Mouse (Mus musculus) stomach, embryonic 14.5 days (tissue): ENCODE measurements around the gene Ksr2. TPM values are rescaled to one million over a fixed set of nuclear protein-coding genes. Genes with fewer than 3 reads are reported as not detected.
"Not testable (repeated sequence)": the region's sequence is repeated elsewhere in the genome, so short reads cannot be mapped to it uniquely, and the experiment has no call there.

Source experiments
- ATAC-seq: fragments of 200-750 bp; cut with Nextera tagmentation; 2 replicates; pipeline ENCODE4 v1.8.0; 2017; ENCODE audit warnings: low read depth, moderate TSS enrichment; ENCODE audit not compliant: insufficient number of reproducible peaks, insufficient read depth, low FRiP score
- H3K27ac ChIP-seq: fragments of 300-500 bp; sonication (generic); 2 replicates; pipeline ENCODE4 v1.5.1; 2014; ENCODE audit warnings: mild to moderate bottlenecking, low read length, moderate library complexity, mixed read lengths
- H3K27me3 ChIP-seq: fragments of 300-500 bp; sonication (generic); 2 replicates; pipeline ENCODE4 v1.6.1; 2014; ENCODE audit warnings: low read length, control low read depth, mixed read lengths; ENCODE audit not compliant: control insufficient read depth, insufficient read depth
- H3K36me3 ChIP-seq: fragments of 300-500 bp; sonication (generic); 2 replicates; pipeline ENCODE4 v1.6.1; 2014; ENCODE audit warnings: mild to moderate bottlenecking, control low read depth, low read length, moderate library complexity, mixed read lengths; ENCODE audit not compliant: control insufficient read depth, insufficient read depth
- H3K4me1 ChIP-seq: fragments of 300-500 bp; sonication (generic); 2 replicates; pipeline ENCODE4 v1.6.1; 2014; ENCODE audit warnings: low read length, control low read depth, mixed read lengths; ENCODE audit not compliant: control insufficient read depth, insufficient read depth
- H3K4me2 ChIP-seq: fragments of 300-500 bp; sonication (generic); replicated peaks from 2 replicates; pipeline ENCODE4 v1.6.1; 2014; ENCODE audit warnings: low read depth, low read length, control low read depth
- H3K4me3 ChIP-seq: fragments of 300-500 bp; sonication (generic); 2 replicates; pipeline ENCODE4 v1.5.1; 2014; ENCODE audit warnings: low read depth, low read length, control low read depth
- H3K9ac ChIP-seq: fragments of 300-500 bp; sonication (generic); replicated peaks from 2 replicates; pipeline ENCODE4 v1.6.1; 2014; ENCODE audit warnings: low read depth, mild to moderate bottlenecking, control low read depth, low read length, moderate library complexity, mixed read lengths
- H3K9me3 ChIP-seq: fragments of 300-500 bp; sonication (generic); 2 replicates; pipeline ENCODE4 v1.6.1; 2016; ENCODE audit warnings: low read depth, low read length, control low read depth; ENCODE audit not compliant: control insufficient read depth
- WGBS: fragments of 180-500 bp; shearing (Covaris S2); extraction: QIAGEN DNeasy Blood & Tissue Kit; methylation state at CpG from one replicate; pipeline ENCODE4 v1.1.7; 2014; 5-methylcytosine and 5-hydroxymethylcytosine counted together
- polyA plus RNA-seq: library from polyadenylated mRNA; unstranded; fragments of >200 nt; fragmentation: Nextera tagmentation; extraction: Ambion mirVana; gene quantifications from 2 replicates; pipeline ENCODE4 v1.2.1, GENCODE M21; 2014

Ksr2 gene
- polyA plus RNA-seq, 1 experiment from 2014 or later = 0.69 TPM

DNA sequence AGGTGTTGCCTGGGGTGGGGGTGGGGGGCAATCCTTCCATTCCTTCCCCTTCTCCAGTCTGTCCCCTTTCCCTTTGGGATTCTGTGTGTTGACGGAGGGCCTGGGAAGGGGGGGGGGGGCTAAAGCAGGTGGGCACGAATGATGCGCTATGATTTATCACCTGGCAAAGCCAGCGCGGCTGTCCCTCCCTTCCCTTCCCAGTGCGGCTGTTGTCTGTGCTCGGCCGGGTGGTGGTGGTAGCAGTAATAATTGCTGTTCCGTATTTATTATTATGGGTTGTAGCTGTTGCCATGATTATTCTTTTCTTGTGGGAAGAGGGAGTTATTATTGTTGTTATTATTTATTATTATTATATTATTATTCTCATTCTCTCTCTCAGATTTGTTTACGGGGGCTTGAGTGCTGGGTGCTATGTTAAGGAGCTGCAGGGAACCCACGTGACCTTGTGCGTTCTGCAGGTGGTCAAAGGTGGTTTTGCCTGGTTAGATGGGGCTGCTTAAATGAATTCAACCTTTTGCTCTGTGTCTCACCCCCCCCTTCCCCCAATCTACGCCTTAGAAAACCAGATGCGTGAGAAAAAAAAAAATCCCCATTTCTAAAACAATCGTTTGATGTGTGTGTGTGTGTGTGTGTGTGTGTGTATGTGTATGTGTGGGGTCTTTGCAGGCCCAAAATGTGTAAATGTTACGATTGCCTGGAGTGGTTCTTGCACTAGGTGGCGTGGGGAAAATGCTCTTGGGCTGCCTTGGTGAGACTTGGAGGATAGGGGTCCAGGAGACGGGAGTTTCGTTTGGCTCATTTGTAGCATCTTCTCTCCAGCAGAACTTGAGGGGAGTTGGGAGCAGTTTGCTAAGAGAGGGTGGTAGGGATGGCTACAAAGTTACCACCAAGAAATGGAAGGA, 1.5 kb downstream of the Ksr2 start:
- no peaks in the 10 kb centered on the region for H3K36me3 ChIP-seq
- no peak for ATAC-seq
- H3K27ac ChIP-seq = no peak overlapping the region
- no peak overlapping the region for H3K9ac ChIP-seq
- H3K4me1 ChIP-seq = 0 out of 2 replicates have a peak, but pooled peaks cover 2% of the 10 kb centered on the region
- H3K4me3 ChIP-seq = no peak overlapping the region
- peak overlapping the region; percentile 10; the same call in 1 of the 2 replicates for H3K4me2 ChIP-seq
- H3K9me3 ChIP-seq = no peaks in the 10 kb centered on the region
- peaks cover 19% of the 10 kb centered on the region for H3K27me3 ChIP-seq
- 31% methylated on average over 19 of the region's 19 CpGs for WGBS

GRCm38 (mm10) chr5:117417442-117417841, 3.6 kb downstream of the Ksr2 start:
- no peak for ATAC-seq
- 79% methylated on average over 2 of the region's 2 CpGs for WGBS

GRCm38 (mm10) chr5:117433501-117433900, 19.7 kb downstream of the Ksr2 start:
- WGBS = 89% methylated on average over 7 of the region's 7 CpGs
- not testable (repeated sequence) for H3K4me2 ChIP-seq, ATAC-seq, H3K27ac ChIP-seq, H3K36me3 ChIP-seq, H3K9me3 ChIP-seq, H3K4me1 ChIP-seq, H3K4me3 ChIP-seq, H3K27me3 ChIP-seq, H3K9ac ChIP-seq

More at GRCm38 (mm10) chr5:117417442-117417841, 3.6 kb downstream of the Ksr2 start:
- Histone ChIP-seq H3K27ac (no peak overlapping the region), H3K4me3 (no peak overlapping the region), H3K27me3 (peaks cover 17% of the 10 kb centered on the region), H3K9me3 (no peaks in the 10 kb centered on the region), H3K4me1 (0 out of 2 replicates have a peak, but pooled peaks cover 2% of the 10 kb centered on the region), H3K4me2 (no peak overlapping the region), H3K36me3 (no peaks in the 10 kb centered on the region), H3K9ac (no peak overlapping the region)

- H3K27me3 ChIP-seq = no peaks in the 10 kb centered on the region
- 90% methylated on average over 11 of the region's 11 CpGs for WGBS
These were observed 26.5 kb downstream of the Ksr2 start for GRCm38 (mm10) chr5:117440261-117440660.

DNA sequence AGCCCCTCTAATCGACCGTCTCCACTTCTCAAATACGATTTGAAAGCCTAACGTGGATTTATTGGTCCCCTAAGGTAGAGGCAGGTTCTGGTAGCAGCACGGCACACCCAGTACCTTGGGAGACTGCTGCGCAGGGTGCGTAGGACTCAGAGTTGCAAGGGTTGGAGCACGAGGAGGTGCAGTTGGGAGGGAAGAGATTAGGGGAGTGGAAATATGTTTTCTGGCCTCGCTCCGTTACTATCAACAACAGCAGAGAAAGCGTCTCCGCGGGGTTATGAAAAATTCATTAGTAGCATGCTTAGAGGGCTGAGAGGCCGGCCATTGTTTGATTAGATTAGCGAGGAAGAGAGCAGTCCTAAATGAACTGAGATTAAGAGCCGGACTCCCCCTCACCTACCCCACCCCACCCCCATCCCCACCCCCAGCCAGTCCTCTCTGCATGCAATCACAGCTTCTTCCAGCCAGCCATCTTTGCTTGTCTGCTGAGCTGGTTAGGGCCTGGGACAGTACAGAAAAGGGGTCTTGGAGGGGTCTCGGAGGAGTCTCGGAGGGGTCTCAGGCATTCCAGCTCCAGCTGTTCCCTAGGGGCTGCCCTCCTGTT, 27.5 kb downstream of the Ksr2 start:
- no peak for ATAC-seq
- Histone ChIP-seq H3K36me3 (no peaks in the 10 kb centered on the region), H3K9ac (no peak overlapping the region), H3K4me1 (no peaks in the 10 kb centered on the region), H3K4me2 (no peak overlapping the region), H3K4me3 (no peak overlapping the region), H3K9me3 (no peaks in the 10 kb centered on the region), H3K27me3 (no peaks in the 10 kb centered on the region), H3K27ac (no peak overlapping the region)
- 42% methylated on average over 18 of the region's 18 CpGs for WGBS

More at GRCm38 (mm10) chr5:117440261-117440660, 26.5 kb downstream of the Ksr2 start:
- Histone ChIP-seq H3K36me3 (no peaks in the 10 kb centered on the region), H3K9me3 (no peaks in the 10 kb centered on the region), H3K4me2 (no peak overlapping the region), H3K27ac (no peak overlapping the region), H3K9ac (no peak overlapping the region), H3K4me1 (no peaks in the 10 kb centered on the region), H3K4me3 (no peak overlapping the region)
- no peak for ATAC-seq

GRCm38 (mm10) chr5:117442157-117442765, 28.5 kb downstream of the Ksr2 start:
- no peak for ATAC-seq
- Histone ChIP-seq H3K36me3 (no peaks in the 10 kb centered on the region), H3K27me3 (no peaks in the 10 kb centered on the region), H3K27ac (no peak overlapping the region), H3K4me2 (no peak overlapping the region), H3K4me1 (no peaks in the 10 kb centered on the region), H3K4me3 (no peak overlapping the region), H3K9ac (no peak overlapping the region), H3K9me3 (no peaks in the 10 kb centered on the region)
- WGBS = 77% methylated on average over 12 of the region's 12 CpGs

DNA sequence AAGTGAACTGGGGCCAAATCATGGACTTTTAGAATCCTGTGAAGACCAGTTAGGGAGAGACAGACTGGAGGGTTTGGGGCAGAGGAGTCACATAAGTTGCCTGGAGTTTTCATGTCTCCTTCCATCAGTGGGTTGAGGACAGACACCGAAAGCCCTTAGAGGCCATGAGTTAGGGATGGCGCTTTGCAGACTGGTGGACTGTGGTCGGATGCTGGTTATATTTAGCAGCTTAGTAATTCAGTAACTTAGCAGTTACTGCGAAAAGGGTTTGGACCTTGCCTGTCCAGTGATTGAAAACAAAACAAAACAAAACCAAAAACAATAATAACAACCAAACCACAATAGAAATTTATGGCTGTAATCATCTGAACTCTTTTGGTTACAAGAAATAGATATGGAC, 29.3 kb downstream of the Ksr2 start:
- no peak for ATAC-seq
- WGBS = 95% methylated on average over 4 of the region's 4 CpGs

GRCm38 (mm10) chr5:117443902-117444301, 30.1 kb downstream of the Ksr2 start:
- ATAC-seq = no peak
- Histone ChIP-seq H3K9me3 (no peaks in the 10 kb centered on the region), H3K4me2 (no peak overlapping the region), H3K4me3 (no peak overlapping the region), H3K27ac (no peak overlapping the region), H3K27me3 (no peaks in the 10 kb centered on the region), H3K36me3 (no peaks in the 10 kb centered on the region), H3K4me1 (no peaks in the 10 kb centered on the region), H3K9ac (no peak overlapping the region)
- 86% methylated on average over 6 of the region's 6 CpGs for WGBS

More for the DNA sequence above, 29.3 kb downstream of the Ksr2 start:
- no peak overlapping the region for H3K9ac ChIP-seq
- no peak overlapping the region for H3K4me2 ChIP-seq
- H3K27me3 ChIP-seq = no peaks in the 10 kb centered on the region
- H3K27ac ChIP-seq = no peak overlapping the region
- H3K36me3 ChIP-seq = no peaks in the 10 kb centered on the region
- no peak overlapping the region for H3K4me3 ChIP-seq
- H3K9me3 ChIP-seq = no peaks in the 10 kb centered on the region
- H3K4me1 ChIP-seq = no peaks in the 10 kb centered on the region
